Mouse (Mus musculus) hindbrain, embryonic 14.5 days (tissue): ENCODE measurements around the gene Hdx. TPM values are rescaled to one million over a fixed set of nuclear protein-coding genes. Genes with fewer than 3 reads are reported as not detected.

Experiments used
- ATAC-seq: fragments of 200-750 bp; cut with Nextera tagmentation; 2 replicates; pipeline ENCODE4 v1.8.0; 2017; ENCODE audit warnings: moderate number of reproducible peaks, mild to moderate bottlenecking, moderate TSS enrichment, moderate library complexity; ENCODE audit not compliant: low FRiP score
- DNase-seq: peaks from one replicate; pipeline ENCODE4 v3.0.0-alpha.2; 2015; ENCODE audit warnings: low spot score
- H3K27ac ChIP-seq: fragments of 300-500 bp; sonication (generic); 2 replicates; pipeline ENCODE4 v1.5.1; 2014; ENCODE audit warnings: mild to moderate bottlenecking, moderate library complexity
- H3K27me3 ChIP-seq: fragments of 300-500 bp; sonication (generic); 2 replicates; pipeline ENCODE4 v1.6.1; 2014; ENCODE audit warnings: mild to moderate bottlenecking, low read length, mixed read lengths; ENCODE audit not compliant: control insufficient read depth, insufficient read depth
- H3K36me3 ChIP-seq: fragments of 300-500 bp; sonication (generic); replicated peaks from 2 replicates; pipeline ENCODE4 v1.6.1; 2014; ENCODE audit not compliant: control insufficient read depth, insufficient read depth
- H3K4me1 ChIP-seq: fragments of 300-500 bp; sonication (generic); replicated peaks from 2 replicates; pipeline ENCODE4 v1.6.1; 2014; ENCODE audit warnings: antibody characterized with exemption, low read length, mixed read lengths; ENCODE audit not compliant: control insufficient read depth, insufficient read depth
- H3K4me2 ChIP-seq: fragments of 300-500 bp; sonication (generic); replicated peaks from 2 replicates; pipeline ENCODE4 v1.6.1; 2014; ENCODE audit warnings: mild to moderate bottlenecking, moderate library complexity
- H3K4me3 ChIP-seq: fragments of 300-500 bp; sonication (generic); replicated peaks from 2 replicates; pipeline ENCODE4 v1.5.1; 2014; ENCODE audit warnings: mild to moderate bottlenecking, low read length
- H3K9ac ChIP-seq: fragments of 300-500 bp; sonication (generic); 2 replicates; pipeline ENCODE4 v1.6.1; 2014
- H3K9me3 ChIP-seq: fragments of 300-500 bp; sonication (generic); 2 replicates; pipeline ENCODE4 v1.6.1; 2016; ENCODE audit warnings: low read length; ENCODE audit not compliant: control insufficient read depth
- WGBS: fragments of 180-500 bp; shearing (Covaris S2); extraction: QIAGEN DNeasy Blood & Tissue Kit; methylation state at CpG from one replicate; pipeline ENCODE4 v1.1.7; 2014; 5-methylcytosine and 5-hydroxymethylcytosine counted together
- polyA plus RNA-seq: library from polyadenylated mRNA; unstranded; fragments of >200 nt; fragmentation: Nextera tagmentation; extraction: Ambion mirVana; gene quantifications from 2 replicates; pipeline ENCODE4 v1.2.1, GENCODE M21; 2014

Gene Hdx
- polyA plus RNA-seq, 1 experiment from 2014 or later, result 2.8 TPM

DNA sequence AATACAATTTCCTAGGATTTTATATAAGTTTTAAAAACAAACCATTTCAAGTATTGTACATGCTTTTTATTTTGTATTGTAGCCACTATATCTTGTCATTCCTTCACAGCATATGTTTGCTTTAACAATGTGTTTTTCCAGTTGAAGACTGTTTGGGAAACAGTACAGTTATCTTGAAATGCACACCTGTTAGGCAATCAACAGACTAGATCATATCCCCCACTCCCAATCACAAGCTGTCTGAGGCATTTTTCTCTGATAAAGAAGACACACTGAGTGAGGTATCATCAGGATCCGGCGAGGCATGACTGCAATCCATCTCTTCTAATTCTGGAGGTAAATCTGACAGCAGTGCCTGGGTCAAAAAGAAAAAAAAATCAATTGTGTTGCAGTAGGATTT lies 119.8 kb downstream of the Hdx start:
- Histone ChIP-seq H3K4me2 (no peak overlapping the region), H3K27ac (no peak overlapping the region), H3K4me1 (no peaks in the 10 kb centered on the region), H3K9ac (no peak overlapping the region), H3K36me3 (no peaks in the 10 kb centered on the region), H3K27me3 (no peaks in the 10 kb centered on the region), H3K4me3 (no peak overlapping the region), H3K9me3 (no peaks in the 10 kb centered on the region)
- DNase-seq, result no peak
- ATAC-seq, result no peak
- WGBS, result 79% methylated on average over 2 of the region's 2 CpGs

DNA sequence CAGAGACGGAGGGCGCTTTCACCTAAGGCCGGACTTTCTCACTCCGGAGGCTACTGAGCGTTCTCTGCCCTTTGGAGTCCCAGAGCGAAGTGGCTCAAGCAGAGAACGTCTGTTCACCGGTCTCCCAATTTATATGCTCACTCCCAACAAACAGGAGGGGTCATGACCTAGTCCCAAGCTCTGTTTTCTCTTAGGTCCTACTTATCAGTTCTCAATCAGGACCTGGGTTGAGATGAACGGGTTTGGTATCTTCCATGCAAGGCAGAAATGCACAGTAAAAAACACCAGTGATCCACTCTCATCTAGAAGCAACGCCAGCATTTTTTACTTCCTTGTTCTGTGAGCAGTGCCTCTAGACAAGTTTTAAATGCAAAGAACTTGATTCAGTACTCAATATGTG lies 159.0 kb downstream of the Hdx start, which contains the start of gene Rps6ka6:
Rps6ka6 (minus strand) TSS at position 101 of the 400 bp plus-strand sequence.
- H3K9me3 ChIP-seq, result no peaks in the 10 kb centered on the region
- no peaks in the 10 kb centered on the region for H3K27me3 ChIP-seq
- ATAC-seq (no peak), DNase-seq (no peak)
- H3K36me3 ChIP-seq, result no peaks in the 10 kb centered on the region
- no peak within 1 kb of the TSS for H3K4me2 ChIP-seq
- H3K4me1 ChIP-seq, result no peaks in the 10 kb centered on the region
- no peak within 1 kb of the TSS for H3K27ac ChIP-seq
- no peak within 1 kb of the TSS for H3K4me3 ChIP-seq
- 78% methylated on average over 10 of the region's 10 CpGs for WGBS
- H3K9ac ChIP-seq, result no peak within 1 kb of the TSS

Other genes starting within 250 kb of the Hdx start
- 46.4 and 52.4 TPM in 2 replicates for gene Rps6ka6, start 159.1 kb downstream of the Hdx start, polyA plus RNA-seq
- gene Gm45194, start 194.3 kb upstream of the Hdx start, polyA plus RNA-seq, result 0.19 and 0.48 TPM in 2 replicates